Comparison of ENCODE assay signal across 8 mouse cellular contexts in genomic region chr6:67077477-67077876, GRCm38 (mm10). TPM values are rescaled to one million over a fixed set of nuclear protein-coding genes. Genes with fewer than 3 reads are reported as not detected.
DNase-seq lines count a peak whose midpoint lies in the region; ATAC-seq and TF ChIP-seq lines count a peak whose summit lies in the region.

No protein-coding gene starts in this region.

- no peak overlapping the region for H3K9ac ChIP-seq in intestine, embryonic 14.5 days (ENCODE audit: low read length)
- H3K9ac ChIP-seq in liver, postnatal 0 days (replicated peaks) = no peak overlapping the region

- no peak overlapping the region for H3K4me3 ChIP-seq in brown adipose tissue, adult 24 weeks (ENCODE audit: insufficient read depth, low read depth, low read length)
- H3K4me3 ChIP-seq in intestine, embryonic 14.5 days (ENCODE audit: low read depth, low read length) = no peak overlapping the region
- no peak overlapping the region for H3K4me3 ChIP-seq in liver, postnatal 0 days (ENCODE audit: low read depth, low read length)
- H3K4me3 ChIP-seq in layer of hippocampus, adult 2 months = no peak overlapping the region

- H3K27ac ChIP-seq in brown adipose tissue, adult 24 weeks (replicated peaks; ENCODE audit: low read depth, low read length) = 0 out of 2 replicates have a peak overlapping the region, but pooled peaks have one; percentile 23
- H3K27ac ChIP-seq in intestine, embryonic 14.5 days (ENCODE audit: low read depth) = peak overlapping the region; percentile 79
- 0 out of 2 replicates have a peak overlapping the region, but pooled peaks have one; percentile 24 for H3K27ac ChIP-seq in liver, postnatal 0 days (ENCODE audit: low read depth)
- no peak overlapping the region for H3K27ac ChIP-seq in layer of hippocampus, adult 2 months

- no peak for TF ChIP-seq CTCF in liver, postnatal 0 days (IDR thresholded peaks at IDR 0.05; ENCODE audit: low read depth)
- TF ChIP-seq CTCF in layer of hippocampus, adult 2 months (conservative IDR thresholded peaks at IDR 0.05) = no peak

- peak; percentile 44 for DNase-seq in embryo, embryonic 10 days (ENCODE audit: low spot score)
- DNase-seq in embryo, embryonic 9.5 days (ENCODE audit: extremely low spot score) = no peak
- peak; percentile 50 for DNase-seq in intestine, embryonic 14.5 days (ENCODE audit: low spot score)
- no peak for DNase-seq in liver, postnatal 0 days
- no peak for DNase-seq in spleen, adult 12 weeks (ENCODE audit: low spot score)
- DNase-seq in layer of hippocampus, adult 2 months (ENCODE audit: low spot score in 2 of 2) = no peak

- H3K9me3 ChIP-seq in intestine, embryonic 14.5 days (ENCODE audit: control insufficient read depth, low read length) = no peaks in the 10 kb centered on the region
- H3K9me3 ChIP-seq in liver, postnatal 0 days (ENCODE audit: low read length) = no peaks in the 10 kb centered on the region

- no peak for ATAC-seq in intestine, embryonic 14.5 days (replicated peaks; ENCODE audit: low FRiP score, low TSS enrichment, low read depth)
- no peak for ATAC-seq in liver, postnatal 0 days
- ATAC-seq in monocyte, adult 5-6 weeks (replicated peaks; ENCODE audit: insufficient number of reproducible peaks, low FRiP score, low TSS enrichment, poor library complexity, severe bottlenecking) = no peak

- peaks cover 17% of the 10 kb centered on the region for H3K4me1 ChIP-seq in brown adipose tissue, adult 24 weeks (ENCODE audit: control insufficient read depth, insufficient read depth, insufficient read length, low read length)
- H3K4me1 ChIP-seq in intestine, embryonic 14.5 days (replicated peaks; ENCODE audit: control insufficient read depth, insufficient read depth, low read length) = peaks cover 15% of the 10 kb centered on the region; the same call in 1 of the 2 replicates
- peaks cover 18% of the 10 kb centered on the region for H3K4me1 ChIP-seq in liver, postnatal 0 days (ENCODE audit: insufficient read depth)

- no peak overlapping the region for H3K4me2 ChIP-seq in intestine, embryonic 14.5 days (ENCODE audit: low read length)
- H3K4me2 ChIP-seq in liver, postnatal 0 days (ENCODE audit: low read depth, low read length) = no peak overlapping the region

- H3K36me3 ChIP-seq in intestine, embryonic 14.5 days (ENCODE audit: control insufficient read depth, insufficient read depth, low read length) = no peaks in the 10 kb centered on the region
- no peaks in the 10 kb centered on the region for H3K36me3 ChIP-seq in liver, postnatal 0 days (replicated peaks; ENCODE audit: insufficient read depth, low read length)

- WGBS in intestine, embryonic 14.5 days = 17% methylated on average over 3 of the region's 3 CpGs
- WGBS in liver, postnatal 0 days (ENCODE audit: insufficient replicate concordance) = 23% methylated on average over 3 of the region's 3 CpGs

- no peak for TF ChIP-seq EP300 in liver, postnatal 0 days (IDR thresholded peaks at IDR 0.05; ENCODE audit: low read depth)

- H3K27me3 ChIP-seq in intestine, embryonic 14.5 days (replicated peaks; ENCODE audit: control insufficient read depth, insufficient read depth, low read length) = no peaks in the 10 kb centered on the region
- no peaks in the 10 kb centered on the region for H3K27me3 ChIP-seq in liver, postnatal 0 days (ENCODE audit: insufficient read depth, low read length)

RNA-seq across cellular contexts. Expression of gene Gadd45a, which starts 40.2 kb away (rescaled TPM):
- 6.2 and 6.3 TPM in 2 replicates for polyA plus RNA-seq in brown adipose tissue, adult 24 weeks (2012; ENCODE audit: insufficient read depth, insufficient read length, missing spikeins)
- polyA plus RNA-seq in intestine, embryonic 14.5 days (2014; fragmentation: Nextera tagmentation; extraction: Ambion mirVana) = 21.3 and 26.2 TPM in 2 replicates
- polyA plus RNA-seq in liver, postnatal 0 days (2015; fragmentation: Nextera tagmentation; extraction: Ambion mirVana) = 49.5 and 65.0 TPM in 2 replicates
- 24.7 to 64.2 TPM (median 57.8 TPM) in 3 replicates for total RNA-seq in monocyte, adult 5-6 weeks (2017)
- total RNA-seq in layer of hippocampus, adult 2 months (2021) = 1 to 10 TPM; 8.4 to 9.5 TPM

Comparison
In these comparisons a context has a peak if more than half of its experiments do, and no peak if none do; other contexts are left out.
1. DNase-seq: peak in embryo, embryonic 10 days (single experiment) and intestine, embryonic 14.5 days (single experiment); none in embryo, embryonic 9.5 days (single experiment), liver, postnatal 0 days (single experiment), spleen, adult 12 weeks (single experiment) and layer of hippocampus, adult 2 months (0 of 2).